Mouse (Mus musculus): ENCODE measurements around the gene Alkbh5.

DNA sequence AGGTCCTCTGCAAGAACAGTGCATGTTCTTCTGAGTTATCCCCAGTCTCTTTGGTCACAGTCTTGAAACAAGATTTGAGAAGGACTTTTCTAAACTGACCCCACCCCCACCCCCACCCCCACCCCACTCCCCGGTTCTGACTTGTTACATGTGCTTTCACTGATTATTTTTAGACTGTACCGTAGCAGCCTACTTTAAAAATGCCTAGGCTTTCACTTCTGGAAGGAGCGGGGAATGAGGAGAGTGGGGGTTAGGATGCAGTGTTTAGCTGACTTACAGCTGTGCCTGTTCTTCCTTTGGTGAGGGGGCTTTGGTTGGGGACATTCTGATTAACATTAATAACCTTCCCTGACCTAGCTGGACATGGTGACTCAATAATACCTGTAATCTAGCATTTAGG is 11.9 kb downstream of the Alkbh5 start:
- TF ChIP-seq CTCF (IDR thresholded peaks at IDR 0.05; ENCODE audit: control insufficient read depth, insufficient read depth, insufficient read length) (no peak), FOSL1 (IDR thresholded peaks at IDR 0.05; ENCODE audit: insufficient read depth, low read length, poor library complexity, severe bottlenecking) (no peak), USF1 (IDR thresholded peaks at IDR 0.05; ENCODE audit: low read depth) (no peak), MAX (IDR thresholded peaks at IDR 0.05) (no peak)
